Mouse (Mus musculus): ENCODE results near the gene Capg. TPM values are rescaled to one million over a fixed set of nuclear protein-coding genes. Genes with fewer than 3 reads are reported as not detected.

Gene Capg
- polyA plus RNA-seq, 1 experiment from 2014 or later, result 20.4 TPM

GRCm38 (mm10) chr6:72550503-72551100 is 6.4 kb downstream of the Capg start:
- H3K36me3 ChIP-seq (replicated peaks), result no peaks in the 10 kb centered on the region
- H3K4me3 ChIP-seq (replicated peaks), result no peak overlapping the region
- ATAC-seq (ENCODE audit: insufficient read depth), result no peak
- no peaks in the 10 kb centered on the region for H3K9me3 ChIP-seq (replicated peaks)
- no peak overlapping the region for H3K9ac ChIP-seq
- H3K4me1 ChIP-seq (replicated peaks), result peaks cover 40% of the 10 kb centered on the region
- no peak overlapping the region for H3K27ac ChIP-seq (replicated peaks)
- WGBS (ENCODE audit: insufficient replicate concordance), result 38% methylated on average over 10 of the region's 10 CpGs
- peak overlapping the region; percentile 6; the same call in 1 of the 2 replicates for H3K4me2 ChIP-seq
- no peaks in the 10 kb centered on the region for H3K27me3 ChIP-seq

GRCm38 (mm10) chr6:72552171-72553078 is 8.2 kb downstream of the Capg start:
- H3K9me3 ChIP-seq (replicated peaks), result no peaks in the 10 kb centered on the region
- 14% methylated on average over 27 of the region's 27 CpGs for WGBS (ENCODE audit: insufficient replicate concordance)
- peak overlapping the region; percentile 61 for H3K27ac ChIP-seq (replicated peaks)
- H3K27me3 ChIP-seq, result no peaks in the 10 kb centered on the region
- peaks cover 40% of the 10 kb centered on the region for H3K4me1 ChIP-seq (replicated peaks)
- H3K4me3 ChIP-seq (replicated peaks), result peak overlapping the region; percentile 51
- H3K36me3 ChIP-seq (replicated peaks), result no peaks in the 10 kb centered on the region
- peak overlapping the region; percentile 80 for H3K4me2 ChIP-seq
- ATAC-seq (ENCODE audit: insufficient read depth), result peak; percentile 67
- peak overlapping the region; percentile 37; the same call in 1 of the 2 replicates for H3K9ac ChIP-seq

- H3K27ac ChIP-seq (replicated peaks), result peak overlapping the region; percentile 61
- no peak for ATAC-seq (ENCODE audit: insufficient read depth)
- H3K4me3 ChIP-seq (replicated peaks), result peak overlapping the region; percentile 51
- H3K4me2 ChIP-seq, result peak overlapping the region; percentile 80
- no peaks in the 10 kb centered on the region for H3K9me3 ChIP-seq (replicated peaks)
- H3K36me3 ChIP-seq (replicated peaks), result no peaks in the 10 kb centered on the region
- no peaks in the 10 kb centered on the region for H3K27me3 ChIP-seq
- H3K4me1 ChIP-seq (replicated peaks), result peaks cover 40% of the 10 kb centered on the region
- 17% methylated on average over 8 of the region's 8 CpGs for WGBS (ENCODE audit: insufficient replicate concordance)
- peak overlapping the region; percentile 37; the same call in 1 of the 2 replicates for H3K9ac ChIP-seq
These were observed 8.9 kb downstream of the Capg start for GRCm38 (mm10) chr6:72553079-72553412.

GRCm38 (mm10) chr6:72560801-72561200 is 16.6 kb downstream of the Capg start:
- no peak overlapping the region for H3K27ac ChIP-seq (replicated peaks)
- ATAC-seq (ENCODE audit: insufficient read depth), result no peak
- peaks cover 5% of the 10 kb centered on the region for H3K4me1 ChIP-seq (replicated peaks)
- no peaks in the 10 kb centered on the region for H3K27me3 ChIP-seq
- no peak overlapping the region for H3K4me3 ChIP-seq (replicated peaks)
- no peaks in the 10 kb centered on the region for H3K36me3 ChIP-seq (replicated peaks)
- no peak overlapping the region for H3K9ac ChIP-seq
- no peak overlapping the region for H3K4me2 ChIP-seq
- H3K9me3 ChIP-seq (replicated peaks), result no peaks in the 10 kb centered on the region
- 73% methylated on average over 8 of the region's 8 CpGs for WGBS (ENCODE audit: insufficient replicate concordance)

GRCm38 (mm10) chr6:72562486-72562885 is 18.3 kb downstream of the Capg start:
- Histone ChIP-seq H3K9me3 (replicated peaks) (no peaks in the 10 kb centered on the region), H3K36me3 (replicated peaks) (no peaks in the 10 kb centered on the region), H3K27ac (replicated peaks) (no peak overlapping the region), H3K4me1 (replicated peaks) (peaks cover 6% of the 10 kb centered on the region), H3K4me3 (replicated peaks) (no peak overlapping the region), H3K27me3 (no peaks in the 10 kb centered on the region), H3K4me2 (no peak overlapping the region), H3K9ac (no peak overlapping the region)
- no peak for ATAC-seq (ENCODE audit: insufficient read depth)
- WGBS (ENCODE audit: insufficient replicate concordance), result 60% methylated on average over 6 of the region's 6 CpGs

- no peaks in the 10 kb centered on the region for H3K36me3 ChIP-seq (replicated peaks)
- H3K4me3 ChIP-seq (replicated peaks), result no peak overlapping the region
- H3K27me3 ChIP-seq, result no peaks in the 10 kb centered on the region
- ATAC-seq (ENCODE audit: insufficient read depth), result no peak
- H3K4me1 ChIP-seq (replicated peaks), result peaks cover 6% of the 10 kb centered on the region
- WGBS (ENCODE audit: insufficient replicate concordance), result 74% methylated on average over 5 of the region's 5 CpGs
- H3K9me3 ChIP-seq (replicated peaks), result no peaks in the 10 kb centered on the region
- no peak overlapping the region for H3K9ac ChIP-seq
- no peak overlapping the region for H3K27ac ChIP-seq (replicated peaks)
- no peak overlapping the region for H3K4me2 ChIP-seq
These were observed 18.7 kb downstream of the Capg start for GRCm38 (mm10) chr6:72562894-72563293.

- no peak overlapping the region for H3K27ac ChIP-seq (replicated peaks)
- no peaks in the 10 kb centered on the region for H3K36me3 ChIP-seq (replicated peaks)
- H3K9me3 ChIP-seq (replicated peaks), result no peaks in the 10 kb centered on the region
- 65% methylated on average over 7 of the region's 7 CpGs for WGBS (ENCODE audit: insufficient replicate concordance)
- H3K4me2 ChIP-seq, result no peak overlapping the region
- no peak overlapping the region for H3K9ac ChIP-seq
- no peaks in the 10 kb centered on the region for H3K27me3 ChIP-seq
- H3K4me3 ChIP-seq (replicated peaks), result no peak overlapping the region
- H3K4me1 ChIP-seq (replicated peaks), result peaks cover 6% of the 10 kb centered on the region
- ATAC-seq (ENCODE audit: insufficient read depth), result no peak
These were observed 21.3 kb downstream of the Capg start for GRCm38 (mm10) chr6:72565506-72565905.

- Histone ChIP-seq H3K9me3 (replicated peaks) (no peaks in the 10 kb centered on the region), H3K4me3 (replicated peaks) (no peak overlapping the region), H3K27me3 (no peaks in the 10 kb centered on the region), H3K36me3 (replicated peaks) (no peaks in the 10 kb centered on the region), H3K4me2 (no peak overlapping the region), H3K27ac (replicated peaks) (no peak overlapping the region), H3K4me1 (replicated peaks) (peaks cover 6% of the 10 kb centered on the region), H3K9ac (no peak overlapping the region)
- under 1% methylated on average over 4 of the region's 4 CpGs for WGBS (ENCODE audit: insufficient replicate concordance)
- no peak for ATAC-seq (ENCODE audit: insufficient read depth)
These were observed 21.9 kb downstream of the Capg start for GRCm38 (mm10) chr6:72566044-72566443.

GRCm38 (mm10) chr6:72567508-72567907 is 23.3 kb downstream of the Capg start:
- H3K27ac ChIP-seq (replicated peaks), result no peak overlapping the region
- 70% methylated on average over 5 of the region's 5 CpGs for WGBS (ENCODE audit: insufficient replicate concordance)
- no peak overlapping the region for H3K9ac ChIP-seq
- H3K4me1 ChIP-seq (replicated peaks), result peaks cover 6% of the 10 kb centered on the region
- H3K27me3 ChIP-seq, result no peaks in the 10 kb centered on the region
- no peak for ATAC-seq (ENCODE audit: insufficient read depth)
- no peak overlapping the region for H3K4me3 ChIP-seq (replicated peaks)
- H3K36me3 ChIP-seq (replicated peaks), result no peaks in the 10 kb centered on the region
- no peaks in the 10 kb centered on the region for H3K9me3 ChIP-seq (replicated peaks)
- H3K4me2 ChIP-seq, result no peak overlapping the region

GRCm38 (mm10) chr6:72568736-72569135 is 24.5 kb downstream of the Capg start:
- H3K27me3 ChIP-seq, result no peaks in the 10 kb centered on the region
- ATAC-seq (ENCODE audit: insufficient read depth), result no peak
- no peak overlapping the region for H3K4me2 ChIP-seq
- no peaks in the 10 kb centered on the region for H3K9me3 ChIP-seq (replicated peaks)
- no peak overlapping the region for H3K4me3 ChIP-seq (replicated peaks)
- 0 out of 2 replicates have a peak, but pooled peaks cover 4% of the 10 kb centered on the region for H3K36me3 ChIP-seq (replicated peaks)
- H3K27ac ChIP-seq (replicated peaks), result no peak overlapping the region
- peaks cover 6% of the 10 kb centered on the region for H3K4me1 ChIP-seq (replicated peaks)
- 82% methylated on average over 10 of the region's 10 CpGs for WGBS (ENCODE audit: insufficient replicate concordance)
- no peak overlapping the region for H3K9ac ChIP-seq

GRCm38 (mm10) chr6:72570644-72571397 is 26.6 kb downstream of the Capg start:
- H3K9me3 ChIP-seq (replicated peaks), result no peaks in the 10 kb centered on the region
- 0 out of 2 replicates have a peak, but pooled peaks cover 4% of the 10 kb centered on the region for H3K36me3 ChIP-seq (replicated peaks)
- ATAC-seq (ENCODE audit: insufficient read depth), result no peak
- no peak overlapping the region for H3K4me2 ChIP-seq
- H3K4me3 ChIP-seq (replicated peaks), result no peak overlapping the region
- no peak overlapping the region for H3K27ac ChIP-seq (replicated peaks)
- no peak overlapping the region for H3K9ac ChIP-seq
- 79% methylated on average over 10 of the region's 10 CpGs for WGBS (ENCODE audit: insufficient replicate concordance)
- H3K27me3 ChIP-seq, result no peaks in the 10 kb centered on the region
- peaks cover 1% of the 10 kb centered on the region for H3K4me1 ChIP-seq (replicated peaks)
